Mouse (Mus musculus): ENCODE data around the gene Ciita.

Ciita gene

GRCm38 (mm10) chr16:10475919-10476318 lies 3.9 kb upstream of the Ciita start:
- DNase-seq: no peak

DNA sequence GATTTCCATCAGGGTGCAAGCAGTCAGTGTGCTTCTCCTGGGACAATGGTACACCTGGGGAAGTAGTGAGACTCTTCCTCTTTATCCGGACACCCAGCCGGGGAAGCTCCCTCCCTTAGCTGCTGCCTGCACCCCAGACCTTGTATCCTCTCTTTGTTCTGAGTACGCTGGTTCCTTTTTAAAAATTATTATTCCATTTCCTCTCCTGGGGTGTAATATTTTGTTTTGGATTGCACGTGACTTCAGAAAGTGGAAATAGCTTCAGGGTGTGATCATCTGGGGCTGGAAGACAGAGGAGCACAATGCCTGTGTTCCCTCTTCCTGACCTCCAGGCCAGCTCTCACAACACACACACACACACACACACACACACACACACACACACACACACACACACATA lies 2.5 kb downstream of the Ciita start:
- DNase-seq: peak; percentile 25 to 53

DNA sequence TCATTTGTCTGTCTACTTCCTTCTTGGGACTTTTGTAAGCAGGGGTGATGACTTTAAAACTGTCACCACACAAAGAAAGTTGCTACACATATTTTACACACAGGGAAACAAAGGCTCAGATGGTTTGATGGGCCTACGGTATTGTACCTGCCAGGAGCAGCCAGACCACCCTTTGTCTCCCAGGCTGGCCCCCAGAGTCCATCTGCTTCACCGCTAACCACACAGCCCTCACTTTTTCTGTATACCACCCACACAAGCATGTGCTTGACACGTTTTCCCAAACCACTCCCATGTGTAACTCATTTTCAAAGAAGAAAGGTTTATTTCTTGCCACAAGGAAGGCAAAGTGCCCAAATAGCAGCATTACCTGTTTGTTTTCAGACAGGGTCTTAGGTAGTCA lies 7.1 kb downstream of the Ciita start:
- DNase-seq: no peak

DNA sequence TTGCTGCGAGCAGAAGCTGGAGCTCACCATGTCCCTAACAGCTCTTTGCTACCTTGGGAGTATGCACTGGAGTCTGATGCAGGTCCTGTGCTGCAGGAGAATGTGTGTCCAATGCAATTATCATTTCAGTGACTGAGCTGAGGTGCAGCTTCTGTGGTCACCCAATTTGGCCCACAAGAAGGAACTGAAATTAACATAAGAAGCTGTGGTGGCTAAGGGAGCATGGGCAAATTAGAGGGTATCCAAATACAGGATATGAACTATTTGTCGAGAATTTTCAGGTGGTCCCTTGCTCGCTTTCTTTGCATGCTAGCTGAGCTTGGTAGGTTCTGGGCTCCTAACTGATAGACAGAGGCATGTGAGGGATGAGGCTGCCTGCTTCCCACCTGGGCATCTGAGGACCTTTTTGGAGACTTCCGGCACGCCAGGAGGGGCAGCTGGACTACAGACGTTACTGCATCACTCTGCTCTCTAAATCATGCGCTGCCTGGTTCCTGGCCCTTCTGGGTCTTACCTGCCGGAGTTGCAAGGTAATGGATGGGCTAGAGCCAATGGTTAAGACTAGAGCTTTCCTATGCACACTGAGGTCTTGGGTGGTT lies 8.1 kb downstream of the Ciita start:
- DNase-seq: peak in 1 of 2 experiments; percentile 10

DNA sequence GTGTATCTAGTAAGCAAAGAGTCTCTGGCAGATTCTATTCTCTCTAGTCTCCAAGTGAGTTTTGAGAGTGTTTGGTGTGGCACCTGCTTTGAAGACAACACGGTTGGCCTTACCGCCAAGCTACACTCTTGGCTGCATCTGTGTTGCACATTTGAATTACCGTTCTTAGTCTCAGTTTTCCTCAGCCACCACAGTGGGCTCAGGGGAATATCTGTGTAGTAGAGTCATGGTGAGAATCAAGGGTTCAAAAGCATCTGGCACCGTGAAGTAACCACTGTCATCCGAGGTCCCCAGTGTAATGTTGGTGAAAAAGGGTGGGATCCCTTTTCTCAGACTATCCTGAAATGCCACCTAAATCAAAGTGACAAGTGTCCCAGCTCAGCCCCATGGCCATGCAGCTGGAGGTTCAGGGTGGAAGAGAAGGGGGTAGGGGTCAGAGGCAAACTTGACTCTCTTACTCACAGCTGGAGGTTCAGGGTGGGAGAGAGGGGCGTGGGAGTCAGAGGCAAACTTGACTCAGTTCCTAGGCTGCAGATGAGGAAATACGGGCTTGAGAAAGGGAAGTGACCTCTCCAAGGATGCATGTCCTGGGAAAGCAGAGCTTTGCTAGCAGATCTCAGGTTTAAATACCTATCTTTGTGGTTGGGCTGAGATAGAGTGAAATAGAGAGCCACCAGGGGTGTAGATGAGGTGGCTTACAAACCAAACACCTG lies 9.1 kb downstream of the Ciita start:
- DNase-seq: peak in 1 of 2 experiments; percentile 15

GRCm38 (mm10) chr16:10489483-10489882 lies 9.6 kb downstream of the Ciita start:
- DNase-seq: peak; percentile 13 to 40

DNA sequence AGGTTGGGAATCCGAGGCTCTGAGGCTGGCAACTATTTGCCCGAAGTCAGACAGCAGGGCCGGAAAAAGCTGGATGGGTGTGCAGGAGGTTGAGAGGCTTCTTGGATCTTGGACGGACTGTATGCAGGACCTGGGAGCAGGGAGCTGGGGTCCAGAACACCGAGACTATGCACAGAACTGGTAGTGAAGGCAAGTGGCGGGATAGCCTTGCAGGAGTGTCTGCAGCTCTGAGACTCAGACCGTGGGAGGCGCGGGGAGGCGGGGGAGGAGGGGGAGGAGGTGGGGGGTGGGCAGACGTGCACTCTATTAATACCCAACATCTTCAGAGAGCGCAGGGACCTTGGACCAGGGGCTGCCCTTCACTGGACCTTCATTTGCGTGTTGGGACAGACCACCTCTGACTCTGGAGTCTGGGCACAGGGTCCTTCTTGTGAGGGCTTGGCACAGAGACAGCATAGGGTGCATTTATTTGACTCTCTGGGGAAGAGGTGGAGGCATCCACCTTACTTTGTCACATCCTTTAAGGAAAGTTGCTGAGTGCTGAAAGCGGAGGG lies 10.1 kb downstream of the Ciita start:
- peak in 1 of 2 experiments; percentile 42 for DNase-seq

GRCm38 (mm10) chr16:10490503-10491150 lies 10.8 kb downstream of the Ciita start:
- DNase-seq: peak in 1 of 2 experiments; percentile 29

DNA sequence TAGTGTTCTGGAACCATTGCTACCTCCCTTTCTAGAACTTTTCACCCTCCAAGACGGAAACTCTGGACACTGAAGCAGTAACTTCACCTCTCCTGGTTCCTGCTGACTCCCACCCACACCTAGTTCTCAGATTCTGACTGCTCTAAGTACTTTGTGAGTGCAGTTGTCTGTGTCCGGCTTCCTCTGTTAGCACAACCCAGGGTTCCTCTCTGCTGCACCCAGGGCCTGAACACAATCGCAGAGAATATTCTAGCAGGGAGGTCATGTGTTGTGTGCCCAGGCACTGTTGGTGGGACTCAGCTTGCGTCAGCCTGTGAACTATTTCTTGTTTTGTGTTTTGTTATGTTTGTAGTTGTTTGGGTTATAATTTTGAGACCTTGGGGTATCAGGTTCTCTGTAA lies 11.9 kb downstream of the Ciita start:
- DNase-seq: peak in 1 of 2 experiments; percentile 23

- DNase-seq: no peak
Measured at GRCm38 (mm10) chr16:10492587-10492986, 12.7 kb downstream of the Ciita start.

DNA sequence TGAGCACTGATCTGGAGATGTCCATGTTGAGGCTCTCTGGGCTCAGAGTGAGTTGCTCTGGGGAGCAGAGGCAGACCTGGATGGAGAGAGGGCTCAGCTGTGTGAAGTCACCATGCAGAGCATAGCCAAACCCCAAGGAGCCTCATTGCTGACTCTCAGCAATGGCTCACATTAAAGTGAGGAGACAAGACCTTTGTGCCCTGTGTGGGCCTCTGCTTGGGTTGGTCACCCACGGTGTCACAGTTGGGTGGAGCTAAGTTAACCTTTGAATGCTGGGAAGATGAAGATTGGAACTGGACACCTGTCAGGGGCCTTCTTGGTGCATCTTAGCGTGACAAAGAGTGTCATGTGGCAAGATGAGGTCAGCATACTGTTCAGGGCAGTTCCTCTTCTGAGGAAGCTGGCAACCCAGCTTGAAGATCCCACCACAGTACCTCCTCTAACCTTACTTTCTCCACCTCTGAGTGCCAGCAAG lies 16.0 kb downstream of the Ciita start:
- peak; percentile 56 to 82 for DNase-seq

DNA sequence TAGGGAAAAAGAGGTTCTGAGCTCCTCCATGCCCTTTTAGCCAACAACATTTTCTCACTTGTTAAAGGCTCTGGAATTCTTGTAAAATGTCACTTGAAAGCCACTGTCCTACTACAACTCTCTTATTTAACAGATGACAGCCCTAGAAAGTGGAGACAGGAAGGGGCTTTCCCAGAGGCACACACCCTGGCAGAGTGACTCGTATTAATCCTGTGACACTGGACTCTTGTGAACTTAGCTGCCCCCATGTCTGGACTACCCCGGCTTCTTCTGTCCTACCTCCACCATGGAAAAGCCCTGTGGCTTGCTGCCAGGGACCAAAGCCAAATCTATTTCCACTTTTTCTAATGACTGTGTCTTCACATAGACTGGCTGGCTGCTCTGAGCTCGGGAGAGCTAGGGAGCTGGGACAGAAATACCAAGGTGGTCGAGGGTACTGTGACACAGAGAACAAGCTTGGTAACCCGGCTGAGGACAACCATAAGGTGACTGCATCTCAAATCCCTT lies 18.3 kb downstream of the Ciita start:
- DNase-seq: peak; percentile 81 to 82

- no peak for DNase-seq
Measured at GRCm38 (mm10) chr16:10499122-10499521, 19.3 kb downstream of the Ciita start.

DNA sequence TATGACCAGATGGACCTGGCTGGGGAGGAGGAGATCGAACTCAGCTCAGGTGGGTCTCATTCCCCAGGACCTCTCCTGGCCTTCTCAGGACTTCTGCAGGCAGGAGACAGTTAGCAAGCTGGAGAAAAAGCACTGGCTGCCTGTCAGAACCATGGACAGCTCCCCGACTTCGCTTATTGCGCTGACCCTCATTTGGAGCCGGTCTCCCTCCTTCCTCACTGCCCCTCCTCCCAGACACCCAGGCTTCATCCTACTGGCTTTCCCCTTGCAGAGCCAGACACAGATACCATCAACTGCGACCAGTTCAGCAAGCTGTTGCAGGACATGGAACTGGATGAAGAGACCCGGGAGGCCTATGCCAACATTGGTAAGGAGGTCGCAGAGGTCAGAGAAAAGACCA lies 22.0 kb downstream of the Ciita start:
- peak; percentile 56 to 68 for DNase-seq

- no peak for DNase-seq
Measured at GRCm38 (mm10) chr16:10503058-10503457, 23.2 kb downstream of the Ciita start.

- no peak for DNase-seq
Measured at GRCm38 (mm10) chr16:10507445-10507844, 27.6 kb downstream of the Ciita start.

GRCm38 (mm10) chr16:10508691-10509090 lies 28.8 kb downstream of the Ciita start:
- no peak for DNase-seq

GRCm38 (mm10) chr16:10510477-10511133 lies 30.7 kb downstream of the Ciita start:
- DNase-seq: no peak

DNA sequence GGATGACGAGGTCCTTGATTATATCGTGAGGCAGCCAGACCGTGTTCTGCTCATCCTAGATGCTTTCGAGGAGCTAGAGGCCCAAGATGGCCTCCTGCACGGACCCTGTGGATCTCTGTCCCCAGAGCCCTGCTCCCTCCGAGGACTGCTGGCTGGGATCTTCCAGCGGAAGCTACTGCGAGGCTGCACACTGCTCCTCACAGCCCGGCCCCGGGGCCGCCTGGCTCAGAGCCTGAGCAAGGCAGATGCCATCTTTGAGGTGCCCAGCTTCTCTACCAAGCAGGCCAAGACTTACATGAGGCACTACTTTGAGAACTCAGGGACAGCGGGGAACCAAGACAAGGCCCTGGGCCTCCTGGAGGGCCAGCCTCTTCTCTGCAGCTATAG lies 31.3 kb downstream of the Ciita start:
- DNase-seq: no peak

GRCm38 (mm10) chr16:10515953-10516572 lies 36.2 kb downstream of the Ciita start:
- DNase-seq: no peak

DNA sequence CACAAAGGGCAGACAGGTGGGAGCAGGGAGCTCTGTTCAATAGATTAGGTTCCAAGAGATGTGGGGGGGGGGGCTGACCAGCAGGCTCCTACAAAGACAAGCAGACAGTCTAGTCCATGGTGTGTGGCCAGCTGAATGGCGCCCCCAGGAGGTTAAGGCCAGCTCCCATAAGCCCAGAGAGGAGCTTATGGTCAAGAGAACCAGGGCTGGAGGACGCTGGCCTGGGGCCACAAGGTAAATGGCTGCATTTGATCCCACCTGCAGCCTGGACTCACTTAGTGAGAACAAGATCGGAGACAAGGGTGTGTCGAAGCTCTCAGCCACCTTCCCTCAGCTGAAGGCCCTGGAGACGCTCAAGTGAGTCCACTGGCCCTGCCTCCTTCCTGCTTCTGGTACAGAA lies 38.2 kb downstream of the Ciita start:
- DNase-seq: peak in 1 of 2 experiments; percentile 29

- DNase-seq: peak; percentile 78 to 90
Measured at GRCm38 (mm10) chr16:10520908-10521614, 41.2 kb downstream of the Ciita start.
